Mouse (Mus musculus): ENCODE measurements around the gene Pnmal2.

- TF ChIP-seq CTCF (IDR thresholded peaks at IDR 0.05; ENCODE audit: insufficient read depth, low read length) (peak; percentile 28; the same call in 1 of the 2 replicates), POLR2A (IDR thresholded peaks at IDR 0.05; ENCODE audit: borderline replicate concordance, extremely low read depth, low read depth, low read length) (no peak)
These were observed 11.5 kb upstream of the Pnmal2 start for GRCm38 (mm10) chr7:16932704-16933577.

All from lung, adult 2 months (tissue).